Mouse (Mus musculus): Measurements from ENCODE around the gene Rab3gap2. TPM values are rescaled to one million over a fixed set of nuclear protein-coding genes. Genes with fewer than 3 reads are reported as not detected.
"Not testable (repeated sequence)": the region's sequence is repeated elsewhere in the genome, so short reads cannot be mapped to it uniquely, and the experiment has no call there.

Gene Rab3gap2
- total RNA-seq, 1 experiment from 2014 or later, result 49.3 TPM

DNA sequence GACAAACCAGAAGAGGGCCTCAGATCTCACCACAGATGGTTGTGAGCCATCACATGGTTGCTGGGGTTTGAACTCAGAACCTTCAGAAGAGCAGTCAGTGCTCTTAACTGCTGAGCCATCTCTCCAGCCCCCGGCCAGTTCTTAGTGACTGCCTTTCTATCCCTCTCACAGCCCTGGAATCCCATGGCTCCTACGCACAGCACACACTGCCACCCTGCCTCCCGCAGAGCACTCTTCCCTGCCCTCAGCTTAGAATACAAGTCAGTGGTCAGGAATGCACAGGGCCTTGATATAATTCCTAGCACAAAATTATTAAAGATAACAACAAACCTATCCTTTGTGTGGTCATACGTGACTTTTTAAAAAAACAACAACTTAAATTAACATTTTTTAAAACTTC lies 110.6 kb downstream of the Rab3gap2 start:
- ATAC-seq (ENCODE audit: extremely low read depth, insufficient number of reproducible peaks, low FRiP score, poor library complexity, severe bottlenecking), result no peak

DNA sequence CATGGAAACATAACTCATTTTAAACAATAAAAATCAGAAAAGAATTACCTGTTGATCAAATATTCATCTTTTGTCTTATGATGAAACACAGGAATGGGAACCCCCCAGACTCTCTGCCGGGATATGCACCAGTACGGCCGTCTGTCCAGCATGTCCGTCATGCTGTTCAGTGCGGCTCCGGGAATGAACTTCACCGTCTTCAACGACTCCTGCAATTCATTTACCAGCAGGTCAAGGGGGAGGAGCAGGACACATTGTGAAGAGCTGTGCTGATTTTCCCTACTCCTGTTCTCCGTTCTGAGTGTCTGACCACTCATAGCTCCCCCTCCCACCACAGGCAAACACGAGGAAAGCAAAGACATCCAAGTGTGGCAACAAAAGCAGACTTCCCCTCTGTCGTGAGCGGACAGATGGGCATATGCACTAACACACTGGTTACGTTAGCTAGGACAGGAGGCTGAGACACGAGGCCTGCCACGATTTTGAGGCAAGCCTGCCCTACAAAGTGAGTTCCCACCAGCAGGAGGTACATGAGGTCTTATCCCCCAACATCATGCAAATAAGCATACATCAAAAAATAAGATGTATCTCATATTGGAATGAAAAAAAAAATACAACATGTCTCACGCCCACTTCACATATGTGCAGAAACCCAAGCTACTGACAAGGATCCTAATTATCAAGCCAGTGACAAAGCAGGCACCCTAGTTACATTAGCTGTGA lies 112.1 kb downstream of the Rab3gap2 start:
- ATAC-seq (ENCODE audit: extremely low read depth, insufficient number of reproducible peaks, low FRiP score, poor library complexity, severe bottlenecking), result no peak

DNA sequence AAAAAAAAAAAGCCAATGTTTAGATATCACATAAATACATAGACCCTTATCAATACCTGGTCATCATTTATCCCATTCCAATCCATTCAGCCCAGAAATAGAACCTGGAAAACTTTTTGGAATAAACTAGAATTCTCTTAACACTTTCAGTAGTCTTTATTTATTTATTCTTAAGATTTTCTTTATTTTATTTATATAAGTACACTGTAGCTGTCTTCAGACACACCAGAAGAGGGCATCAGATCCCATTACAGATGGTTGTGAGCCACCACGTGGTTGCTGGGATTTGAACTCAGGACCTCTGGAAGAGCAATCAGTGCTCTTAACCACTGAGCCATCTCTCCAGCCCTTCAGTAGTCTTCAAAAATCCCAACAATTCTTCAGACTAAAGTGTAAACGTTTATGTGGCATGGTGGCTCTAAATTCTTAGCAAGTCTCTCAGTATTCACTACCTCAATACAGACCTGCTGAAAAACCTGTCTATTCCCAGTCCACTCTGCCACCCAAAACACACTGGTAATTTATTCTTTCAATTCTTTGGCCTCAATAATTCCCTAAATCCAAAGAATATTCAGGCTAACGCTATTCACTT lies 123.9 kb downstream of the Rab3gap2 start:
- ATAC-seq (ENCODE audit: extremely low read depth, insufficient number of reproducible peaks, low FRiP score, poor library complexity, severe bottlenecking), result not testable (repeated sequence)

DNA sequence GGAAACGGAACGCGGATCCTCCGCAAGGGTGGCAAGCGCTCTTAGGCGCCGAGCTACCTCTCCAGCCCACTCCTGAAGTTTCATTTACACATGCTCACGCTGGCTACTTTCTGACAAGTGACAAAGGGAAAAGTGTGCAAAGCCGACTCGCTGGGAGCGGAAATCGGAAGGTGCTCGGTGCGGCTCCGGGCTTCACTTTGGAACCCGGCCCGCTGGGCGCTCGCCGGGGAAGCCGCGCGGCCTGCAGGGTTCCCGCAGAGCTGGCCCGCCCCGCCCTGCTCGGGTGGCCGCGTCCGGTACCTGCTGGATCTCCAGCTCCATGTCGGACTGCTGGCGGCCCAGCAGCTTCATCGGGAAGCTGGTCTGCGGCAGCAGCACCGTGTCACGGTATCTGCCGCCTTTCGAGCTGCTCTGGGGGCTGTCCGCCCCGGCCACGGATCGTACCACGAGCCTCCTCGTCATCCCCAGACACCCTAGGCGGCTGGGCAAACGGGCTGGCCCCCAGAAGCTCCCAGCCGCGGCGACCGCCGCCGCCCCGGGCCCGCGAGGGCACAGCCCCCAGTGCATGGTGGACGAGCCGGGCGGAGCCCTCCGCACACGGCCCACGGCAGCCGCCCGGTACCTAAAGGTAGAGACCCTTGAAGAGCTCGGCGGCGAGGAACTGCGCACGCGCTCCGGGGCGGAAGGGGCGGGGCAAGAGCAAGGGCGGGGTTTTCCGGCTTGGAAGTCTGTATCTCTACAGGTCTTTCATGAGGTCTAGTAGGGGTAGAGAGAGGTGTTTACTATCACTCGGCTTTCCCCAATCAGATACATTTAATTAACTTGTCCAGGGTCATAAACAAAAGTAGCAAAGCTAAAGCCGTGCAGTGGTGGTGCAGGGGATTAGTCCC lies 125.0 kb downstream of the Rab3gap2 start, which contains the start of gene Iars2:
TSS of gene Iars2 (minus strand) at position 676 of the 890 bp plus-strand sequence.
- ATAC-seq (ENCODE audit: extremely low read depth, insufficient number of reproducible peaks, low FRiP score, poor library complexity, severe bottlenecking), result peak; percentile 55

DNA sequence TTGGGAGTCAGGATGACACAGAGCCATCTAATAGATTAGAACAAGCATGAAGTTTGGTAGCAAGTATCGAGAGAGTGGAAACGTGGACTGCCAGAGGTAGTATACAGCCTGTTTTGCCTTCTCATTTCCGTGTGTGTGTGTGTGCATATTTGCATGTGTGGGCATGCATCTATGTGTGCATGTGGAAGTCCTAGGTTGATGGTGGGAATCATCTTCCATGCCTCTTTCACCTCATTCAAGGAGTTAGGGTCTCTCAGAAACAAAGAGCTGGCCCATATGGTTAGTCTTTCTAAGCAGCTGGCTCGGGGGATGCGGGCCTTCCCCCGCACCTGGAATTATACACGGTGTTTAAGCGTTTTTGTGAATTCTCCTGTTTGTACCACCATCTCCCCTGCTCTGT lies 125.9 kb downstream of the Rab3gap2 start:
- ATAC-seq (ENCODE audit: extremely low read depth, insufficient number of reproducible peaks, low FRiP score, poor library complexity, severe bottlenecking), result no peak

DNA sequence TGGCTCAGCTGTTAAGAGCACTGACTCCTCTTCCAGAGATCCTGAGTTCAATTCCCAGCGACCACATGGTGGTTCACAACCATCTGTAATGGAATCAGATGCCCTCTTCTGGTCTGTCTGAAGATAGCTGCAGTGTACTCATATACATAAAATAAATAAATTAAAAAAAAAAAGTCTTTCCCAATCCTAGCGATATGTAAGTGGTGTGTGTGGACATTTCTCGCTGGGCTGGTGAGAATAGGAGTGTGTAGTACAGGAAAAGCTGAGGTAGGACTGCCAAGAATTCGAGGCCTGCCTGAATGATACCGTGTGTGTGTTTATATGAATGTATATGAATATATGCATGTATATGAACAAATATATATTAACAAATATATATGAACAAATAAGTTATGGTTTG lies 127.4 kb downstream of the Rab3gap2 start:
- no peak for ATAC-seq (ENCODE audit: extremely low read depth, insufficient number of reproducible peaks, low FRiP score, poor library complexity, severe bottlenecking)

DNA sequence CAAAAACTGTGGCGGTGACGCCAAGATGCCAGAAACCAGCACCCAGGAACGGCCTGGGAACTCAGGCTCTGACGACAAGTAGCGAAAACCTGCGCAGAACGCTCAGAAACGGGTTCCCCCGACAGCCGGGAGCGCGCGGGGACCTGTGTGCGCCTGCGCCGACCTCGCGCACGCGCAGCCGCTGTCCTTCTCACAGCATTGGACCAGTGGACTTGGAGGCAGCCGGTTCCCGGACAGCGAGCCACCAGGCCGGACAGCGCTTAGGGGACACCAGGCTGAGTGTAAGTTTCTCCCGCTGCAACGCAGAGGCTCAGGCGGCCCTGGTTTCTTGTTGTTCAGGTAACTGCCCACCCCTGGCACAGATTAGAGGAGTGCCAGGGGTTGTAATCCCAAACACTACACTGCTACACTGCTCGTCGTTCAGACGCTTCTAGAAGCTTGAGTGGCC lies 128.1 kb downstream of the Rab3gap2 start, which contains the start of gene Bpnt1:
TSS of gene Bpnt1 (plus strand) at position 167 of the 448 bp plus-strand sequence.
- peak; percentile 73 for ATAC-seq (ENCODE audit: extremely low read depth, insufficient number of reproducible peaks, low FRiP score, poor library complexity, severe bottlenecking)

DNA sequence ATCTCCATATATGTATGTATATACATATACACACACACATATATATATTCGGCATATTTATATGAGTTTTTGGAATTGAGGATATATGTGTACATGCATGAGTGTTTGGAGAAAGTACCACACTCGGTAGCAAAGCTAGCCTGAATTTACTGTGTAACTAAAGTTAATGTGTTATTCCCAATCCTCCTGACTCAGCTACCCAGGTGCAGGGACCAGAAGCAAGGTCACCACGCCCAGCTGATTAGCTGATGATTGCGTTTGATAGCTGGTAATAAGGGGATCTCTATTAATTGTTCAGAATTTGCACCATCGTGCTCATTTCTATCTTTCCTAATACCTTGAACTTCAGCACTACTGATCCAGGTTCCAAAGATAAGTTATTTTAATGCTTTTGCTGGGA lies 129.7 kb downstream of the Rab3gap2 start:
- no peak for ATAC-seq (ENCODE audit: extremely low read depth, insufficient number of reproducible peaks, low FRiP score, poor library complexity, severe bottlenecking)

DNA sequence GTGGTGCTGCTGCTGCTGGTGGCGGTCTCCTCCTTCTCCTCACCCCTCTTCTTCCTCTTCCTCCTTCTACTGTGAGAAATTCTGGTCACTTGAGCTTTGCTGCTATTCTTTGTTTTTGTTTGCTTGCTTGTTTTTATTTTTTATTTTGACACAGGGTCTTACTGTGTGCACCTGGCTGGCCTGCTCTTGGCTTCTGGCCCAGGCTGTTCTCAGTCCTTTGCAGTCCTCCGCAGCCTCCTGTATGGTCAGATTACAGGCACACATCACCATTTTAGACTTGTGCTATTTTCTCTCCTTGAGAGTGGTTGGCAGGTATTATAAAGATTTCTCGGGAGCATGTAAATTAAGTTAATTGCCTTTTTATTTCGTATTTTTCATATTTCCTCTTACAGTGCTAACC lies 130.2 kb downstream of the Rab3gap2 start:
- no peak for ATAC-seq (ENCODE audit: extremely low read depth, insufficient number of reproducible peaks, low FRiP score, poor library complexity, severe bottlenecking)

DNA sequence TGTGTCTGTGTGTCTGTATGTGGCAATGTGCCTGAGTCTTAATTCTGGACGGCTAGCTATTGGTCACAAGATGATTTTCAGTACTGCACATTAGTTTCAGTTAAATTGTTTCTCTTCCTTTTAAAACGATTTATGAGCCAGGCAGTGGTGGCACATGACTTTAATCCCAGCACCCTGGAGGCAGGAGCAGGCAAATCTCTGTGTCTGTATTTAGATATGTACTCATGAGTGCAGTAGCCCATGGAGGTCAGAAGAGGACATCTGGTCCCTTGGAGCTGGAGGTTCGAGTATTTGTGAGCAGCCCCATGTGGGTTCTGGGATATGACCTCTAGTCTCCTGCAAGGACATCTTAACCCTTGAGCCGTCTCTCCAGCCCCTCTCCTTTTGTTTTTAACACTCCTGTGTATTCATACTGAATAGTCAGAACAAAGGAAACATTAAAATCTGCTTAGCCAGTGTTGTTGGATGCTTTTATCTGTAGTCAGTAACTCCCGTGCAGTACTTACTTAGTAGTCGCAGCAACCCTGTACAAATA lies 131.4 kb downstream of the Rab3gap2 start:
- no peak for ATAC-seq (ENCODE audit: extremely low read depth, insufficient number of reproducible peaks, low FRiP score, poor library complexity, severe bottlenecking)

Other genes starting within 250 kb of the Rab3gap2 start
- gene Mark1, start 204.5 kb upstream of the Rab3gap2 start, total RNA-seq (2017), result not detected in 2 replicates
- 32.0 and 34.6 TPM in 2 replicates for gene Iars2, start 125.3 kb downstream of the Rab3gap2 start, total RNA-seq (2017)
- 12.5 and 12.8 TPM in 2 replicates for gene Bpnt1, start 128.0 kb downstream of the Rab3gap2 start, total RNA-seq (2017)
- 70.6 and 73.8 TPM in 2 replicates for gene Eprs, start 158.9 kb downstream of the Rab3gap2 start, total RNA-seq (2017)